Mouse (Mus musculus): ENCODE measurements around the gene Cep55. TPM values are rescaled to one million over a fixed set of nuclear protein-coding genes. Genes with fewer than 3 reads are reported as not detected.

Gene Cep55
- polyA plus RNA-seq, 1 experiment from 2014 or later = 21.8 TPM

- DNase-seq (ENCODE audit: low spot score) (no peak), ATAC-seq (no peak)
- Histone ChIP-seq H3K9me3 (replicated peaks; ENCODE audit: control insufficient read depth, low read length) (no peaks in the 10 kb centered on the region), H3K4me2 (ENCODE audit: low read length) (no peak overlapping the region), H3K27ac (ENCODE audit: low read depth, low read length) (no peak overlapping the region), H3K27me3 (replicated peaks; ENCODE audit: control insufficient read depth, insufficient read depth, low read length) (no peaks in the 10 kb centered on the region), H3K4me1 (ENCODE audit: control insufficient read depth, insufficient read depth, low read length) (no peaks in the 10 kb centered on the region), H3K9ac (ENCODE audit: low read length) (no peak overlapping the region), H3K4me3 (ENCODE audit: low read depth, low read length) (no peak overlapping the region), H3K36me3 (ENCODE audit: control insufficient read depth, insufficient read depth, low read length) (no peaks in the 10 kb centered on the region)
- 74% methylated on average over 8 of the region's 8 CpGs for WGBS
These were observed 28.6 kb upstream of the Cep55 start for GRCm38 (mm10) chr19:38026211-38026624.

GRCm38 (mm10) chr19:38027389-38027788 lies 27.4 kb upstream of the Cep55 start:
- Histone ChIP-seq H3K4me3 (ENCODE audit: low read depth, low read length) (no peak overlapping the region), H3K27ac (ENCODE audit: low read depth, low read length) (no peak overlapping the region), H3K9ac (ENCODE audit: low read length) (no peak overlapping the region), H3K36me3 (ENCODE audit: control insufficient read depth, insufficient read depth, low read length) (no peaks in the 10 kb centered on the region), H3K4me1 (ENCODE audit: control insufficient read depth, insufficient read depth, low read length) (no peaks in the 10 kb centered on the region), H3K27me3 (replicated peaks; ENCODE audit: control insufficient read depth, insufficient read depth, low read length) (no peaks in the 10 kb centered on the region), H3K9me3 (replicated peaks; ENCODE audit: control insufficient read depth, low read length) (no peaks in the 10 kb centered on the region), H3K4me2 (ENCODE audit: low read length) (no peak overlapping the region)
- no peak for DNase-seq (ENCODE audit: low spot score)
- 89% methylated on average over 6 of the region's 6 CpGs for WGBS
- no peak for ATAC-seq

- Histone ChIP-seq H3K4me2 (ENCODE audit: low read length) (no peak overlapping the region), H3K36me3 (ENCODE audit: control insufficient read depth, insufficient read depth, low read length) (no peaks in the 10 kb centered on the region), H3K9me3 (replicated peaks; ENCODE audit: control insufficient read depth, low read length) (no peaks in the 10 kb centered on the region), H3K27ac (ENCODE audit: low read depth, low read length) (no peak overlapping the region), H3K4me3 (ENCODE audit: low read depth, low read length) (no peak overlapping the region), H3K27me3 (replicated peaks; ENCODE audit: control insufficient read depth, insufficient read depth, low read length) (no peaks in the 10 kb centered on the region), H3K9ac (ENCODE audit: low read length) (no peak overlapping the region), H3K4me1 (ENCODE audit: control insufficient read depth, insufficient read depth, low read length) (no peaks in the 10 kb centered on the region)
- ATAC-seq (no peak), DNase-seq (ENCODE audit: low spot score) (no peak)
- whole genome bisulfite sequencing = 70% methylated on average over 10 of the region's 10 CpGs
These were observed 26.8 kb upstream of the Cep55 start for GRCm38 (mm10) chr19:38027881-38028521.

GRCm38 (mm10) chr19:38029292-38029691 lies 25.5 kb upstream of the Cep55 start:
- no peak overlapping the region for H3K9ac ChIP-seq (ENCODE audit: low read length)
- H3K4me3 ChIP-seq (ENCODE audit: low read depth, low read length) = no peak overlapping the region
- DNase-seq (ENCODE audit: low spot score) (no peak), ATAC-seq (no peak)
- no peaks in the 10 kb centered on the region for H3K9me3 ChIP-seq (replicated peaks; ENCODE audit: control insufficient read depth, low read length)
- 82% methylated on average over 3 of the region's 3 CpGs for WGBS
- no peak overlapping the region for H3K27ac ChIP-seq (ENCODE audit: low read depth, low read length)
- no peaks in the 10 kb centered on the region for H3K36me3 ChIP-seq (ENCODE audit: control insufficient read depth, insufficient read depth, low read length)
- H3K27me3 ChIP-seq (replicated peaks; ENCODE audit: control insufficient read depth, insufficient read depth, low read length) = no peaks in the 10 kb centered on the region
- H3K4me2 ChIP-seq (ENCODE audit: low read length) = no peak overlapping the region
- H3K4me1 ChIP-seq (ENCODE audit: control insufficient read depth, insufficient read depth, low read length) = no peaks in the 10 kb centered on the region

- WGBS = 76% methylated on average over 3 of the region's 3 CpGs
- H3K4me3 ChIP-seq (ENCODE audit: low read depth, low read length) = no peak overlapping the region
- no peak for DNase-seq (ENCODE audit: low spot score)
These were observed 24.9 kb upstream of the Cep55 start for GRCm38 (mm10) chr19:38029871-38030270.

GRCm38 (mm10) chr19:38030673-38031137 lies 24.1 kb upstream of the Cep55 start:
- H3K27me3 ChIP-seq (replicated peaks; ENCODE audit: control insufficient read depth, insufficient read depth, low read length) = no peaks in the 10 kb centered on the region
- H3K9ac ChIP-seq (ENCODE audit: low read length) = no peak overlapping the region
- peak; percentile 41 for DNase-seq (ENCODE audit: low spot score)
- no peak overlapping the region for H3K4me3 ChIP-seq (ENCODE audit: low read depth, low read length)
- H3K36me3 ChIP-seq (ENCODE audit: control insufficient read depth, insufficient read depth, low read length) = no peaks in the 10 kb centered on the region
- H3K4me1 ChIP-seq (ENCODE audit: control insufficient read depth, insufficient read depth, low read length) = no peaks in the 10 kb centered on the region
- H3K4me2 ChIP-seq (ENCODE audit: low read length) = no peak overlapping the region
- no peaks in the 10 kb centered on the region for H3K9me3 ChIP-seq (replicated peaks; ENCODE audit: control insufficient read depth, low read length)
- peak; percentile 77; the same call in 1 of the 2 replicates for ATAC-seq
- no peak overlapping the region for H3K27ac ChIP-seq (ENCODE audit: low read depth, low read length)
- 3% methylated on average over 10 of the region's 23 CpGs for whole genome bisulfite sequencing

More at GRCm38 (mm10) chr19:38029871-38030270, 24.9 kb upstream of the Cep55 start:
- Histone ChIP-seq H3K36me3 (ENCODE audit: control insufficient read depth, insufficient read depth, low read length) (no peaks in the 10 kb centered on the region), H3K4me1 (ENCODE audit: control insufficient read depth, insufficient read depth, low read length) (no peaks in the 10 kb centered on the region), H3K9ac (ENCODE audit: low read length) (no peak overlapping the region), H3K4me2 (ENCODE audit: low read length) (no peak overlapping the region), H3K9me3 (replicated peaks; ENCODE audit: control insufficient read depth, low read length) (no peaks in the 10 kb centered on the region), H3K27me3 (replicated peaks; ENCODE audit: control insufficient read depth, insufficient read depth, low read length) (no peaks in the 10 kb centered on the region), H3K27ac (ENCODE audit: low read depth, low read length) (no peak overlapping the region)
- no peak for ATAC-seq

- no peaks in the 10 kb centered on the region for H3K36me3 ChIP-seq (ENCODE audit: control insufficient read depth, insufficient read depth, low read length)
- no peak overlapping the region for H3K9ac ChIP-seq (ENCODE audit: low read length)
- no peaks in the 10 kb centered on the region for H3K27me3 ChIP-seq (replicated peaks; ENCODE audit: control insufficient read depth, insufficient read depth, low read length)
- H3K4me1 ChIP-seq (ENCODE audit: control insufficient read depth, insufficient read depth, low read length) = no peaks in the 10 kb centered on the region
- no peak overlapping the region for H3K27ac ChIP-seq (ENCODE audit: low read depth, low read length)
- no peak overlapping the region for H3K4me3 ChIP-seq (ENCODE audit: low read depth, low read length)
- no peaks in the 10 kb centered on the region for H3K9me3 ChIP-seq (replicated peaks; ENCODE audit: control insufficient read depth, low read length)
- DNase-seq (ENCODE audit: low spot score) (no peak), ATAC-seq (0 out of 2 replicates have a peak, but pooled peaks have one; percentile 7)
- WGBS = 74% methylated on average over 9 of the region's 9 CpGs
- no peak overlapping the region for H3K4me2 ChIP-seq (ENCODE audit: low read length)
These were observed 23.7 kb upstream of the Cep55 start for GRCm38 (mm10) chr19:38031144-38031543.

- Histone ChIP-seq H3K36me3 (ENCODE audit: control insufficient read depth, insufficient read depth, low read length) (no peaks in the 10 kb centered on the region), H3K4me2 (ENCODE audit: low read length) (no peak overlapping the region), H3K4me1 (ENCODE audit: control insufficient read depth, insufficient read depth, low read length) (no peaks in the 10 kb centered on the region), H3K9me3 (replicated peaks; ENCODE audit: control insufficient read depth, low read length) (no peaks in the 10 kb centered on the region), H3K27me3 (replicated peaks; ENCODE audit: control insufficient read depth, insufficient read depth, low read length) (no peaks in the 10 kb centered on the region), H3K27ac (ENCODE audit: low read depth, low read length) (no peak overlapping the region), H3K9ac (ENCODE audit: low read length) (no peak overlapping the region), H3K4me3 (ENCODE audit: low read depth, low read length) (no peak overlapping the region)
- no peak for DNase-seq (ENCODE audit: low spot score)
- ATAC-seq = no peak
- 84% methylated on average over 15 of the region's 15 CpGs for WGBS
These were observed 21.6 kb upstream of the Cep55 start for GRCm38 (mm10) chr19:38032993-38033734.

GRCm38 (mm10) chr19:38033735-38034057 lies 21.1 kb upstream of the Cep55 start:
- ATAC-seq = no peak
- Histone ChIP-seq H3K9me3 (replicated peaks; ENCODE audit: control insufficient read depth, low read length) (no peaks in the 10 kb centered on the region), H3K27ac (ENCODE audit: low read depth, low read length) (no peak overlapping the region), H3K4me1 (ENCODE audit: control insufficient read depth, insufficient read depth, low read length) (no peaks in the 10 kb centered on the region), H3K36me3 (ENCODE audit: control insufficient read depth, insufficient read depth, low read length) (no peaks in the 10 kb centered on the region), H3K9ac (ENCODE audit: low read length) (no peak overlapping the region), H3K27me3 (replicated peaks; ENCODE audit: control insufficient read depth, insufficient read depth, low read length) (no peaks in the 10 kb centered on the region), H3K4me3 (ENCODE audit: low read depth, low read length) (no peak overlapping the region), H3K4me2 (ENCODE audit: low read length) (no peak overlapping the region)
- no peak for DNase-seq (ENCODE audit: low spot score)
- 94% methylated on average over 2 of the region's 2 CpGs for WGBS

Measured in forebrain, embryonic 14.5 days (tissue).